Mouse (Mus musculus) liver, embryonic 14.5 days (tissue): ENCODE measurements at regions not wholly inside any gene's neighbourhood (a gene's known extent, or its start where the extent isn't known, plus 50 kb on each side); places are given as distances from the start of the nearest gene placed in this dataset.

Experiments
- ATAC-seq: fragments of 200-750 bp; cut with Nextera tagmentation; 2 replicates; pipeline ENCODE4 v1.8.0; 2017; ENCODE audit warnings: moderate number of reproducible peaks, mild to moderate bottlenecking, moderate library complexity; ENCODE audit not compliant: insufficient read depth
- DNase-seq, 3 experiments: peaks; one replicate each; pipeline ENCODE4 v3.0.0-alpha.2; 2012 to 2013; ENCODE audit warnings: low read depth in 3 of 3, low spot score in 3 of 3
- H3K27ac ChIP-seq: fragments of 300-500 bp; sonication (generic); 2 replicates; pipeline ENCODE4 v1.5.1; 2014; ENCODE audit warnings: moderate library complexity, mild to moderate bottlenecking, control low read depth, inconsistent platforms
- H3K27me3 ChIP-seq: fragments of 300-500 bp; sonication (generic); 2 replicates; pipeline ENCODE4 v1.6.1; 2014; ENCODE audit warnings: mild to moderate bottlenecking, low read length, moderate library complexity; ENCODE audit not compliant: control insufficient read depth, insufficient read depth
- H3K36me3 ChIP-seq: fragments of 300-500 bp; sonication (generic); replicated peaks from 2 replicates; pipeline ENCODE4 v1.6.1; 2014; ENCODE audit warnings: low read depth; ENCODE audit not compliant: control insufficient read depth, insufficient read depth
- H3K4me1 ChIP-seq, 2 experiments: fragments of 200-500 bp in 1 of 2; fragments of 300-500 bp in 1 of 2; sonication (generic) in 1 of 2; replicated peaks; 2 replicates each; pipeline ENCODE4 v1.6.1; 2012 to 2014; ENCODE audit warnings: antibody characterized with exemption in 1 of 2, inconsistent platforms in 1 of 2, low read length in 1 of 2; ENCODE audit not compliant: control insufficient read depth in 2 of 2, insufficient read depth in 2 of 2
- H3K4me2 ChIP-seq: fragments of 300-500 bp; sonication (generic); 2 replicates; pipeline ENCODE4 v1.6.1; 2014; ENCODE audit warnings: low read depth, mild to moderate bottlenecking, control low read depth, moderate library complexity
- H3K4me3 ChIP-seq, 2 experiments: fragments of 200-500 bp in 1 of 2; fragments of 300-500 bp in 1 of 2; sonication (generic) in 1 of 2; 2 replicates each; pipeline ENCODE4 v1.5.1; 2012 to 2014; ENCODE audit warnings: low read depth in 2 of 2, low read length in 2 of 2, mild to moderate bottlenecking in 2 of 2, control low read depth in 1 of 2, inconsistent platforms in 1 of 2, moderate library complexity in 1 of 2; ENCODE audit not compliant: insufficient read depth in 1 of 2
- H3K9ac ChIP-seq: fragments of 300-500 bp; sonication (generic); replicated peaks from 2 replicates; pipeline ENCODE4 v1.6.1; 2014; ENCODE audit warnings: mild to moderate bottlenecking, control low read depth, moderate library complexity
- H3K9me3 ChIP-seq: fragments of 300-500 bp; sonication (generic); 2 replicates; pipeline ENCODE4 v1.6.1; 2016; ENCODE audit warnings: low read length, mixed read lengths; ENCODE audit not compliant: control insufficient read depth
- CTCF ChIP-seq: IDR thresholded peaks from 2 replicates; pipeline ENCODE4 v1.5.1; 2016; ENCODE audit warnings: antibody characterized with exemption, low read depth, control low read depth
- EP300 ChIP-seq: IDR thresholded peaks from 2 replicates; pipeline ENCODE4 v1.6.1; 2016; ENCODE audit warnings: antibody characterized with exemption, low read depth
- WGBS: fragments of 180-500 bp; shearing (Covaris S2); extraction: QIAGEN DNeasy Blood & Tissue Kit; methylation state at CpG from one replicate; pipeline ENCODE4 v1.1.7; 2014; ENCODE audit not compliant: insufficient replicate concordance; 5-methylcytosine and 5-hydroxymethylcytosine counted together

DNA sequence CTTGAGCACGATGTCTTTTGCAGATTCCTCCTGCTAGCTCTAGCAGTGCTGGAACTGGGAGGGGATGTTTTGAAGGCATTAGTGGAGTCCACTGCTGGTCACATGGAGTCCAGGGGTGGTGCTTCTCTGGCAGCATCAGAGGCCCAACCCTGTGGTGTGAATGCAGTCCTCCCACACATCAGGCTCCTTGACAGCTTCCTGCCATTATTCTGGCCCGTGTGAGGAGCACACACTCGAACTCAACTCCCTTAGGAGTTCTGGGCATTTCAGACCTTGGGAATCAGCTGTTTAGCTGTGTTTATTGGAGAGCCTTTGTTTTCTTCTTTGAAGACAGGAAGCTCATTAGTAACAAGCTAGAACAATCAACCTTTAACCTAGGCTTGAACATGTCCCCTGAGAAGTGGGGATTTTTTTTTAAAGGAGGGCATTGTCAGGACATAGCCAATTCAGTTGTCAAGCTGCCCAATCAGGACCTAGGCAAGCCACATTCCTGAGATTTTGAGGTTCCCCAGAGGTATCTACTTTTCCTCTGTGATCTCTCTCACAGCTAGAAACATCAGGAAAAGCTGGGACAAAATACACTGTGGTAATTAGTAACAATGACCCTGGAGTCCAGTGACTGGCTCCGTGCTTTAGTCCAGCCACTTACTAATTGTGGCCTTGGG is 149.2 kb downstream of the 1500009L16Rik start:
- DNase-seq = no peak
- 26% methylated on average over 4 of the region's 4 CpGs for WGBS
- H3K36me3 ChIP-seq = no peaks in the 10 kb centered on the region
- H3K27ac ChIP-seq = no peak overlapping the region
- H3K4me3 ChIP-seq = no peak overlapping the region
- TF ChIP-seq CTCF = no peak
- TF ChIP-seq EP300 = no peak
- H3K27me3 ChIP-seq = no peaks in the 10 kb centered on the region
- no peak overlapping the region for H3K4me2 ChIP-seq
- H3K9me3 ChIP-seq = no peaks in the 10 kb centered on the region
- ATAC-seq = no peak
- H3K4me1 ChIP-seq = no peaks in the 10 kb centered on the region
- no peak overlapping the region for H3K9ac ChIP-seq

DNA sequence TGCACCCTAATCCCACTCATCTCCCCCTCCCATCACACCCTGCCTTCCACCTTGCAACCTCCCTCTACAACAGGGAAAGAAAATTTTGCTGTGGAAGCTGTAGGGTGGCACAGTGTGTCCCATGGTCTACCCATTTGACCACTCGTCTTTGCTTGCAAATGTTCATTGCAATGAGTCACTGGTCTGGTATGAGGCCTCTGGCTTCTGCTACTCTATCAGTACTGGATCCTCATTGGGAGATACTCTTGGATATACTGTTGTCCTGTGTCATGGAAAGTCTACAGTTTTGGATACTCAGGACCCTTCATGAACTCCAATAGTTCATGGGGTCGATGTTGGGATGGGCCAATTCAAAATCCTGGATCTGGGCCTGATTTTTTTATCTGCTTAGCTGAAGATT is 156.1 kb downstream of the 1500009L16Rik start:
- TF ChIP-seq EP300 (no peak), CTCF (no peak)
- WGBS = 55% methylated on average over 2 of the region's 2 CpGs
- DNase-seq = no peak

DNA sequence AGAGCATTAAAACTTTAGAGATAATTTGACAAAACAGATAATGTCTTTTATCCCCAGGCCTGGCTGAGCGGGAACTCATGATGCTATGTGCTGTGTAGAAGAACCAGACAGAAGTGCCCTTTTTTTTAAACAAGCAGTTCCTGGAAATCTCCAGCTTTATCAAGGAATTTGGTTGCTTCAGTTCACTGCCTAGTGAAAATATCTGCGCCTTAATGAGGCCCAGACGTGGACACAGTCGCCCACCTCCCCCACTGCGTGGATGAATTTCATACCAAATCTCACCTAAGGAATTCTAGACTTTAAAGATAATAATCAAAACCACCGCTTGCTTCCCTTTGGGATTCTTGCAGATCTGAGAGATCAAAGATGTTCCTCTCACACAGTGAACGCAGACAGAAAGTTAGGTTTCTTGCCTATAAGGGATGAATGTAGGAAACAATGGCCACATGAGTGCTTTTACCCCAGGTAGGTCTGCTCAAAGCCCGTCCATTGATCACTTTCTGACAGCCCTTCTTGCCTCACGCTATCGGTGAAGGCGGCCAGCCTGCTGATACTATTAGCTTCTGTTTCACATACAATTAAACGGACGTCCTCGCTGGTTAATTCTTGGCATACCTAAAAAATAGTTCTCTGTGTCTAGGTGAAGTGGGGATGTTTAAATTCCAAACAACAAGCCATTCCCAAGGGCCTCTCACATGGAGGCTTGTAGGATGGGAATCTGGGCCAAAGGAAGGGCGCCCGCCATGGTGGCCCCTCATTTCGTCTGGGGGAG is 159.6 kb downstream of the 1500009L16Rik start:
- no peak for TF ChIP-seq CTCF
- TF ChIP-seq EP300 = no peak
- H3K27me3 ChIP-seq = no peaks in the 10 kb centered on the region
- 67% methylated on average over 17 of the region's 17 CpGs for WGBS
- no peak for DNase-seq
- no peak overlapping the region for H3K4me3 ChIP-seq
- no peaks in the 10 kb centered on the region for H3K36me3 ChIP-seq
- no peak overlapping the region for H3K27ac ChIP-seq
- ATAC-seq = no peak
- no peak overlapping the region for H3K4me2 ChIP-seq
- no peaks in the 10 kb centered on the region for H3K4me1 ChIP-seq
- H3K9ac ChIP-seq = no peak overlapping the region
- H3K9me3 ChIP-seq = no peaks in the 10 kb centered on the region

More for the DNA sequence above, 156.1 kb downstream of the 1500009L16Rik start:
- H3K4me2 ChIP-seq = no peak overlapping the region
- H3K4me1 ChIP-seq = no peaks in the 10 kb centered on the region
- no peak overlapping the region for H3K27ac ChIP-seq
- H3K4me3 ChIP-seq = no peak overlapping the region
- H3K27me3 ChIP-seq = no peaks in the 10 kb centered on the region
- H3K9me3 ChIP-seq = no peaks in the 10 kb centered on the region
- no peaks in the 10 kb centered on the region for H3K36me3 ChIP-seq
- H3K9ac ChIP-seq = no peak overlapping the region
- no peak for ATAC-seq

DNA sequence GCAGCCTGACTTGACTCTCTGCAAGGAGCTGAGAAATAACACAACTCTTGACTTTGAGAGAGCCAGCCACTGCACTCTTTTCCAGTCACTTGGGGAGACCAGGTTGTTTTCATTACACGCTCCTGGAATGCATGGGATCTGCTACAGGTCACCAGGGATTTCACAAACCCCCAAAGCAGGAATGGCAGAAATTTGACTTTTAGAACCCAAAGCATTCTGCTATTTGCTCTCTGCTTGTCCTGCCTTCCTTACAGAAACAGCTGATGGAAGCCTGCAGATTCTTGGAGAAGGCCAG is 160.2 kb downstream of the 1500009L16Rik start:
- TF ChIP-seq CTCF = no peak
- no peak for TF ChIP-seq EP300
- ATAC-seq (no peak), DNase-seq (no peak)
- Histone ChIP-seq H3K36me3 (no peaks in the 10 kb centered on the region), H3K9ac (no peak overlapping the region), H3K4me3 (no peak overlapping the region), H3K27me3 (no peaks in the 10 kb centered on the region), H3K4me1 (no peaks in the 10 kb centered on the region), H3K9me3 (no peaks in the 10 kb centered on the region), H3K27ac (no peak overlapping the region), H3K4me2 (no peak overlapping the region)
- WGBS = 61% methylated on average over 1 of the region's 1 CpGs

DNA sequence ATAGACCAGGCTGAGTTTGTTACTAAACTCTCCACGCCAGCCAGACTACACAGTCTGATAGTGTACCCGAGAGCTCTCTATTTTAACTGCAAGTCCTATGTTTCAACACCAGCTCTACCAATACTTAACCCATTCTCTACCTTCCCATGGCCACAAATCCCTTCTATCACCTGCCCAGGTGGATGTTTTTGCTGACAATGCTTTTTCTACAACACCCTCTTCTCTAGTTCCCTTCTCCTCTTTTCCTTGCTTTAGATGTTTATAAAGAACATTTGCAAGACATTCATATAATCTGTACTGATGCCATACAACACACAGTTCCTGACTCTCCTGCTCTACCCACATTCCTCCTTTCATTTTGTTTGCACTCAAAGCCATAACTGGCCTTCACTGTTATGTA is 161.9 kb downstream of the 1500009L16Rik start:
- H3K27me3 ChIP-seq = no peaks in the 10 kb centered on the region
- no peak overlapping the region for H3K9ac ChIP-seq
- TF ChIP-seq CTCF (no peak), EP300 (no peak)
- DNase-seq (no peak), ATAC-seq (no peak)
- H3K4me2 ChIP-seq = no peak overlapping the region
- no peak overlapping the region for H3K27ac ChIP-seq
- H3K36me3 ChIP-seq = no peaks in the 10 kb centered on the region
- no peaks in the 10 kb centered on the region for H3K4me1 ChIP-seq
- no peaks in the 10 kb centered on the region for H3K9me3 ChIP-seq
- no peak overlapping the region for H3K4me3 ChIP-seq
- 51% methylated on average over 2 of the region's 2 CpGs for WGBS
